Mouse (Mus musculus): ENCODE measurements around the gene Tmeff2. TPM values are rescaled to one million over a fixed set of nuclear protein-coding genes. Genes with fewer than 3 reads are reported as not detected.

Gene Tmeff2
- polyA plus RNA-seq, 1 experiment: 0.56 TPM

DNA sequence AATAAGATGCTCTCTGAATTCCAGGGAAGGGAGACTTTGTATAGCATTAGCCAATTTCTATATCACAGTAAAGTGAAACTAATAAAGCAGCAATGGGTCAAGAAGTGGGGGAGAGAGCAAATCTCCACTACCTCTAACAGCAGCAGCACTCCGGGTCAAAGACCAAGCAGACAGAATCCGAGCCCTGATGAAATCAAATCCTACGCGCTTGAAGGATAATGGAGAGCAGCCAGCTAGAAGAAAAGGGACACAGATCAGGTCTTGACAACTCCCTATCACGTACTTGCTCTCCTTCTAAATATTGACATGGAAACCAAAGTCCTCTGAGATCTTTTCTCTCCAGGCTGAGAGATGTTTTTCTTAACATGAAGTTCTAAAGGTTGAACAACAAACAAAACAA is 252.4 kb downstream of the Tmeff2 start:
- no peak for DNase-seq (ENCODE audit: low read depth, low spot score)
- 43% methylated on average over 5 of the region's 5 CpGs for WGBS

DNA sequence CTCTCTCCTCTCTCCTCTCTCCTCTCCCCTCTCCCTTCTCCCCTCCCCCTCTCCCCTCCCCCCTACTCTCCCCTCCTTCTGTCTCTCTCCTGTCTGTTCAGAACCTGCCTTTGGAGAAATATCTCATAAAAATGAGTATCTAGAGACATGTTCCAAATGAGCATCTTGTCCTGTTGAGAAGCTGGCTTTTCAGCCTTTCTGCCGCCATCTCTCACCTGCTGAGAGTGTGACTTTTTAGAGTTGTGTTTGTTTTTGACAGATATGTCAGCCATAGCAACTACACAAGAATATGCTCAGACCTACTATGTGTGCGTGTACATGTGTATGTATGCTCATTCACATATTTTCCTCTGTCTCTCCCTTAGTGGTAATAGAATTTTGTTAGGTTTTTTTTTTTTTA is 283.8 kb downstream of the Tmeff2 start:
- DNase-seq (ENCODE audit: low read depth, low spot score): no peak
- WGBS: 90% methylated on average over 2 of the region's 2 CpGs

DNA sequence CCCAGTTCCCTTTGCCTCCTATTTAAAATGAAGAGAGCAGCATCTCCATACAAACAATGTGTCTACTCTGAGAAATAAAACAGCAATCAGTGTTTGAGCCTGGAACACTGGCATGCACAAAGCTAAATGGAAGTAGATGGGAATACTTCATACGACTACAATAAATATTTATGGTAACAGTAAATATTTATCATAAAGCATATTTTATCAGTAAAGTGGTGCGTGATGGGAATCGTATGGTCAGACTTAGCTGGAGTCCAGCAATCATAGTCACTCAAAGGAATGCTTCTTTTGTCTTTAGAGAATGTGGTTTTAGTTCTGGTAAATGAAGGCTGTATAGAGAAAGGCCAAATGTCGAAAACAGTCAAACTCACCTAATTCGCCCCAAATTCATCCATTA is 288.6 kb downstream of the Tmeff2 start:
- WGBS: 81% methylated on average over 5 of the region's 5 CpGs
- DNase-seq (ENCODE audit: low read depth, low spot score): no peak

DNA sequence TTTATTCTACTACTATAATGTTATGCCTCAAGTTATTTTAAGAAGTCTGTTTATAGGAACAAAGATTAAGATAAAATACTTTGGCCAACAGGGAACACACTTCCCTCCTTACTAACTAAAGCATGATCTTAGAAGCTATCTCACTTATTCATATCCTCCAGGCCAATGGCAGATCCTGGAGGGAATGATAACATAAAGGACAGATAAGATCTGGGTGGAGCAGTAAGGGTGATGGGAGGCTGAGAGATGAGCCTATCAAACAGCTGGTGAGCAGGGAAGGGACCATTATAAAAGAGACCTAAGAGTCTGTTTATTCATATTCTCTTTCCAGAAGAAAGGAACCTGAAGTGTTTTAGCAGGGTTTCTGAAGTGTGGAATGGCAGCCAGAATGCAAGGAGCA is 290.8 kb downstream of the Tmeff2 start:
- no peak for DNase-seq (ENCODE audit: low read depth, low spot score)

DNA sequence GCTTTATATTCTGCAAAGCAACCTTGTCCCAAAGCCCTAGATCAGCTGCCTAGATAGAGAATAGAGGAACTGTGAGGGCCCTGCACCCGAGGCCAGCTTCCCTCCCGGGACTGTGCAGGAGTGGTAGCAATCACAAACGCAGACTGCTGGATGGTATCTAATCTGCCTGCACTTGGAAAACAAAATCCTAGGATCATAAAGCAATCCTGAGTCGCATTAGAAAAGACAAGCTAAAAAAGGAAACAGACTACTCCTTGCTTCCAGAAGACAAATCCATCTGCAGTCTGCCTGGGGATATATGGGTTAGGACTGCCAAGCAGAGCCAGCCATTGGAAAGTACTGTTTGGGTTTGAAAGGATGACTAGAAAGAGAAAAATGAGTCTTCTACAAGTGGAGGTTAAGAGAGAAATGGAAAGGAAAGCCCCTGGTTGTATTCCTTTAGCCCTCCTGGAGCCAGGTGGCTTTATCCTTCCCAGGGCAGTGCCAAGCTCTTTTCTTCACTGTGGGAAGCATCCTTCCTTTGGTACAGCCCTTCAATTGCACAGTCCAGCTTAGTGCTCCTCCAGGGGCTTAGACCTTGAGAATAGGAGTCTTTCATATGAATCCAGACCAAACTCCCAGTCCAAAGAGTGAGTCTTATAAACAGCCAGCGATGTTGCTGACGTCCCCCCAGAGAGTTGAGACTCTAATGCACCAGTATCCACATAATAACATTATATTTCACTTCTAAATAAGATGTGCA is 291.6 kb downstream of the Tmeff2 start:
- no peak for DNase-seq (ENCODE audit: low read depth, low spot score)
- WGBS: 34% methylated on average over 6 of the region's 6 CpGs

DNA sequence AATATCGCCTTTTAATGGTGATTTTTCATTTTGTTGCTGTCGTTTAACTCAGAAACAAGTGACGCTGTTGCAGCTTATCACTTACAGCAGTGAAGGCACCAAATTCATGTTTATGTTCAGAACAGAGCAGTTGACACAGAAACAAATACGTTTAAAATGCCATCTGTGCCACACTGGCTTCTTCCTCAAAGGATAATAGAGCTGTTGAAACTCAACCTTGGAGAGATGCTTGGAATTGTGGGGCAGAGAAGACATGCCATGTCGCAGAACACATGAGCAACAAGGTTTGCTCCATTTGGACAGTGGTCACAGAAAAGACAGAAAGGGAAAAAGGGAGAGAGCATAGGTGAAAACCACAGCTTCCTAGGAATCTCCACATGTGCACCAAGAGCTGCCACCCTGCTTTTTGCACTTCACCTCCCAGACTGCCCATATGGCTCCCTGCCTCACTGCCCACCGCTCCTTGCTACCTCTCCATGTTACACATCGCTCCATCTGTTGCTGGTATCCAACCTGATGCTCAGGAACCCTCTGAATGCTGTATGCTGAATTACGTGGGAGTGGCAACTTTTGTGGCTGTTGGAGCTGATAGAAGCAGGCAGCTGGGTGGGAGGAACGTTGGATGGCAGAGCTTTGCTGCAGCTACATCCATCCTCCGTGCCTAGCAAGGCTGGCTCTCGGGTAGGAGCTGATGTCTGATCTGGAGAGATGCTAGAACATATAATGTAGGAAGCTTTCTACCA is 298.8 kb downstream of the Tmeff2 start:
- DNase-seq (ENCODE audit: low read depth, low spot score): no peak
- 77% methylated on average over 11 of the region's 11 CpGs for WGBS

DNA sequence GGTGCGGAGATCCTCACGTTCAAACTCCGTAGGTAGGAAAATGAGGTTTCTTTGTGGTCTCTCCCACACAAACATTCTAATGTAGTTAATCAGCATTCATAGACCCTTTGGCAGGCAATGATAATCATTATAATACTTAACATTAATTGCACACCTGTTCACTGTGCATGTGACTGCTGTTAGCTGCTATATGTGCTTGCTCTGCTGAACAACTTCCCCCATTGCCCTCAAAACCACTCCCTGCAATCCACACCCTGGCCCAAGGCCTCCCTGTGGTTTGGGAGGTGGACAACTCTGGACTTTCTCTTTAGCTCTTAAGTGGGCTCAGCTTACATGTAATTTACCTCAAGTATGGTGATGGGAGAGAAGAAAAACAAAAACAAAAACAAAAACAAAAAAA is 299.5 kb downstream of the Tmeff2 start:
- no peak for DNase-seq (ENCODE audit: low read depth, low spot score)
- 91% methylated on average over 3 of the region's 3 CpGs for WGBS

DNA sequence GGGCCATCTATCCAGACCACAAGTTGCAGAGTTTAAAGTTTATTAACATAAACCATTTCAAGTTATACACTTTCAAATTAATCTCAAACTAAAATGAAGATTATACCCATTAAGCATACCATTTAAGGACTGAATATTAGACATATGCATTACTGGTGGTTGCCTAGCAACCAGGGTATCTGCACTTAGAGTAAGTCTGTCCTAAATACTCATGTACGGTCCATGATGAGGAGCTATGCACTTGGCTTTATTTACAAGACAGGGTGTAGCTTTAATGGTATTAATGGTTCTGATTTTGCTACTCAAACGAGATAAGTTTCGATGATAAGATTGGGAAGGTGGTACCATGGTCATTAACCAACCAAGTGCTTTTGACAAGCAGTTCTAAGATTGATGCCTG is 315.2 kb downstream of the Tmeff2 start:
- 82% methylated on average over 3 of the region's 3 CpGs for WGBS
- DNase-seq (ENCODE audit: low read depth, low spot score): no peak

DNA sequence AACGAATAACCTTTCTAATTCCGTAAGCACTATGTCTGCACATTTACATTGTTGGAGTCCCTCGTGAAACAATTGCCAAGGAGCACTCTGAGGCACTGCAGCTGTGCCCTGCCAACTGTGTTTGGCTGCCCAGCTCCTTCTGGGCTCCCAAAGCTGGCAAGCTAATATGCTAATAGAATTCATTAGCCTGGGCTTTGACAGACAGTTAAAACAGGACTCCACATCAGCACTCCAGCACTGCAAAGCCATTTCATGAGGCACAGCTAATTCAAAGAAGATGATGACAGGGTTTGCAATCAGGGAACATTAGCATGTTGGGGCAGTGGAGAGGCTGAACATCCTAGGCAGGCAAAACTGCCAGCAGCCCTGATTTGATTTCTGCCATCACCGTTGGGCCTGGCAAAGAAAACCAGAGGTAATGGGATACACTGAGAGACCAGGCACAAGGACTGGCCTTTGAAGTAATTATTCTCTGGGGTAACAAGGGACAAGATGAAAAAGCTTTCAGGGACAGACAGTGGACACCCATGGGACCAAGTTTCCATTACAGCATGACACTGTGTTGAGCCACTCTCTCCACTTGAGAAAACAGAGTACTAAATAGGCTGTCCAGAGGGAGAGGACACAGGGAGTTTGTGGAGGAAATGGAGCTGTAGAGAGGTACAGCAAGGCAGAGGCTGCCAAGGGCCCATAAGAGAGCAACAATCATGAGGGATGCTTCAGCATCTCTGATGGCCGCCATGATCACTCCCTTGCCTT is 316.0 kb downstream of the Tmeff2 start:
- no peak for DNase-seq (ENCODE audit: low read depth, low spot score)
- WGBS: 81% methylated on average over 5 of the region's 5 CpGs

DNA sequence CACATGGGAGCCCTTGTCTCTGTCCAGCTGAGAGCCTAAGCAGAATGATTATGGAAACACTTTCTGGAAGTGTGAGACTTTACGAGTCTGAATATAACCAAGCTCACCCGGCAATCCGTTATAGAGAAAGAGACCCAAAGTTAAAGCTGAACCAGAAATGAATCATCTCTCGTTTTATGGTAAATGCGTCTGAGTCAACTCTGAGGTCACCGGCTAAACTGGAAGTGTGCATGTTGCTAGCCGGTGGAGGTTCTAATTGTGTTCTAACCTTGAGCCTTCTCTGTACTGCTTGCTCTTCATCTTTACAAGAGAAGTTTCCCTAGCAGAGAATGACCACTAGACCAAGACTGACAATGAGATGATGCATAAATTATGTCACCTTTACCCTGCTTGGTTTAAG is 316.8 kb downstream of the Tmeff2 start:
- 45% methylated on average over 7 of the region's 7 CpGs for WGBS
- no peak for DNase-seq (ENCODE audit: low read depth, low spot score)

DNA sequence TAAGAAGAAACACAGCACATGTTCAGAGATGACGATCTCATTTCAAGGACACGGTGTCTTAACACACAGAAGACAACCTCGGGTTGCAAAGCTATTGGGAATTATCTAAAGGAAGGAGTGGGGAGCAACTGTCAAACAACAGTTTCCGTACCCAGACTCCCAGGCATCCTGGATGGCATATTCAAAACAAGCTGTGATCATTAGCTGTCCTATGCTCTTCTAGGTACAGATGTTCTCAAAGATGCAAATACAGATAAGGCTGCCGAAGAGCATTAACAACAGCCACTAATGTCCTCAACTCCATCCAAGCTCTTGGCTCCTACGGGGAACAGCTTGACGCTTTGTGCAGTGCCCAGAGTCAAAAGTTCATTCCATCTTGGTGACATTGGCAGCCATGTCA is 324.7 kb downstream of the Tmeff2 start:
- WGBS: 74% methylated on average over 7 of the region's 7 CpGs
- no peak for DNase-seq (ENCODE audit: low read depth, low spot score)
